Mouse (Mus musculus) neural tube, embryonic 10.5 days (tissue): ENCODE measurements at regions not wholly inside any gene's neighbourhood (a gene's known extent, or its start where the extent isn't known, plus 50 kb on each side); places are given as distances from the start of the nearest gene placed in this dataset.

Source experiments
- DNase-seq: peaks from one replicate; pipeline ENCODE4 v3.0.0-alpha.2; 2017; ENCODE audit warnings: low spot score; ENCODE audit errors: extremely low spot score

GRCm38 (mm10) chr2:117811506-117811905, 300.2 kb upstream of the Thbs1 start:
- no peak for DNase-seq

GRCm38 (mm10) chr2:117811931-117812330, 299.7 kb upstream of the Thbs1 start:
- no peak for DNase-seq

DNA sequence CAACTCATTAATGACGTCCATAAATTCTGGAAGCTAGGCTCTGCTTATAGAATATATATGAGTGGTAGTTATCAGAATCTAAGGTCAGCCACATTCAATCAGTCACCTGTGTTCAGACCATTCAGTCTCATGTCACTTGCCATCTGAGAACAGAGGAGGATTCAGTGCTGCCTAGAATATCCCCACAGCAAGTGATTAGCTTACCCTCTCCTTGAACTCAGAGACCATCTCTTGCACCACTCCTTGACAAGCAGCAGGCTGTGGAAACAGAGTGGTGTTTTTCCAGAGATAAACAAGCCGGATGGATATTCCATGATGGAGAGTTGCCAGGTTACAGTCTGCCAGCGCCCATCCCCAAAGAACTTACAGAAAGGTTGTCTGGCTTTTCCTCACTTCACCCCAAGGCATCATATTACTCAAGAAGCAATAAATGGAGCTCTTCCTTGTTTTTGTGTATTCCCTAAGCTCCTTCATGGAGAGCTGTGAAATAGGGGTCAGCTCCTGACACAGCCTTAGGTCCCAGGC, 291.9 kb upstream of the Thbs1 start:
- DNase-seq = no peak

DNA sequence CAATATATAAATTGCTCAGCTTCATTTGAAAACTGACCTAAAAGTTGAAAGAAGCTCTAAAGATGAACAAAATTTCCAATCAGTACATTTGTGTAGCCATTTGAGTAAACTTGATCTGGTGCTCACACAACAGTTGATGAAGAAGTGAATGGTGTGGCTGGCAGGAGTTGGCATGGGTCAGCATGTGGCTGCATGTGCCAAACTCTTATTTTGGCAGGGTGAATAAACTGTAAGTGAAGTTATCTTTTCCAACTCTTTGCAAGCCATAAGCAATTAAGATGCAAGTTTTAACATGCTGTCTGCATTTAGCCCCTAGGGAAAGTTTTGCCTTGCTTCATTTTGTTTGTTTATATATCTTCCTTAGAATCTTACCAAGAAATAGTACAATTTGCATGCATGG, 291.0 kb upstream of the Thbs1 start:
- DNase-seq = no peak

DNA sequence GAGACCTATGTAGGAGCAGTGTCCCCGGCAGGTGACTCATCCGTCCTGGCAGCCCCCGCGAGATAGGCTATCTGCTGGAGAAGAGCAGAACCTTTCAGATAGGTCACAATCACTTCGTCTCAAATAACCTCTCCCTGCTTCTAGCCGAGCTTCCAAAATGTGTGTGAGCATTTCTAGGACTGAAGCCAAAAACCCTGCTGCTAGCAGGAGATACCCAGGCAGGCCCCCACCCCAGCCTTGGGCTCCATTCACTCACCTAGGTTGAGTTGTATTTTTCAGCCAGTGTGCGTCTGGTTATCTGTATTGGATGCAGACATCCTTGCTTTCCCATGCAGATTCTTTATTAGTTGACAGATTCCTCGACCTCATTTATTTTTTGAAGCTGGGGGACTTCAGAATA, 286.6 kb upstream of the Thbs1 start:
- DNase-seq = no peak

GRCm38 (mm10) chr2:117827278-117827677, 284.4 kb upstream of the Thbs1 start:
- no peak for DNase-seq

DNA sequence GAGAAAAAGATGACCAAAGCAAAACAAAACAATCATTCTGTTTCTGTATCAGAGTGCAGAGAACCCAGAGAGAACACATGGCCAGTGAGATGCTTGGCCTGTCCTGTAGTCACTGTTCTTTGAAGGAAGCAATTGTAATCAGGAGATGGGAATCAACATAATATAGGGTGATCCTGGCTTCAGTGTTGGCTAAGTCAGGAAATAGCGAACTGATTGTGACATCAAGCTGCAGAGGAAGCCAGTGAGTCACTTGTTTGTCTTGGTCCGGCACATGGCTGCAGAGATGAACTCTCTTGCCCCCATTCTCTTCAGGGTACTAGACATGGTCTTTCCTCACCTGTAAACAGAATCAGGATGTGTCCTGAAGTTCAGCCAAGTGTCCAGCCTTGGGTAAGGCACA, 273.3 kb upstream of the Thbs1 start:
- no peak for DNase-seq

GRCm38 (mm10) chr2:117840406-117840805, 271.3 kb upstream of the Thbs1 start:
- DNase-seq = no peak

GRCm38 (mm10) chr2:117842309-117842986, 269.2 kb upstream of the Thbs1 start:
- DNase-seq = no peak

- DNase-seq = no peak
These were observed 259.2 kb upstream of the Thbs1 start for GRCm38 (mm10) chr2:117852442-117852841.

DNA sequence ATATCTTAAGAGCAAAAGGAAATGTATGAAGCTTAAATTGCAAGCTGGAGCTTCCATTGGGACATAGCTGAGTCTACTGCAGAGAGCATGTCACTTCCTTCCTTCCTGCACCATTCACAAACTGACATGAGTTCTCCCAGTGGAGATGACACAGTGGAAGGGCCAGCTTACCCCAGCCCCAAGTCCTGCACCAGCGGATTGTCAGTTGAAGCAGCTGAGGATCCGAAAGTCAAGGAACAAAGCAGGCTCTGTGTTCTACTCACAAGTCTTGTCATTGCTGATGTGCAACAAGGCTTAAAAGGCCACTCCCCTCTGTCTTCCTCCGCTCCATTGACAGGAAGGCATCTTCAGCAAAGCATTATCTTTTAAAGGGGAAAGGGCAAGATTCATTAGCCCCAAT, 249.4 kb upstream of the Thbs1 start:
- no peak for DNase-seq

DNA sequence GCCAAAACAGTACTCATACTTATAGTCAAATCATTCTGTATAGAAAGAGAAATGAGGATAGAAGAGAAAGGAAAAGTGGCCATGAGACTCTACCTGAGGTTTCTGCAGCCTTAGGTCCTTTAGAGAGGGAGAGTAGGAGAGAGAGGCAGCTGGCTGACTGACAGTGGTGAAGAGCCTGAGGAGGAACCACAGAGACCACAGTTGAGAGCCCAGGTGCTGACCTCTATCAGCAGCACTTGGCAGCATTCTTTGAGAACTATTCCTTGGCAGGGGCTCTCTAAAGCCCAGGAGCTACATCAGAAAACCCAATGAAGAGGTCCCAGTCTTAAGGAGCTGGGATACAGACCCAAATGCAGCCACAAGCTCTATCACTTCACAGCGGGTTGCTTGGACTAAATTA, 246.6 kb upstream of the Thbs1 start:
- no peak for DNase-seq

GRCm38 (mm10) chr2:117866946-117867345, 244.7 kb upstream of the Thbs1 start:
- no peak for DNase-seq

DNA sequence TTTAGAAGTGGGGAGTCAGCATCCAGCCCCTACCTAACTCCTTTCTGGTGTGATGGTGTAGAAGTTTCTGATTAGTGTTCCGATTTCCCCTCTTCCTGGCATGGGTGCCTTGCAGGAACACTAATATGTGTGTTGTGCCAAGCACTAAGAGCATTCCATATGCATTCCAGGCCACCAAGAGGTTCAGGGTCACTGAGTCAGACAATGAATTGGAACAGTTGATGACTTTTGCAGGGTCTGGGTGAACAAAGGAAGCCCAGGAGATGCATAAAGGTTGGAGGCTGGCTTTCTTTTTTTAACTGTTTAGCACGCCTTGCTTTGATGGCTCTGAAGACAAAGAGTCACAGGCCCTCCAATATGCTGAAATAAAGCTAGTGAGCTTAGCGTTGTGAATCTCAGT, 244.3 kb upstream of the Thbs1 start:
- DNase-seq = peak; percentile 19

DNA sequence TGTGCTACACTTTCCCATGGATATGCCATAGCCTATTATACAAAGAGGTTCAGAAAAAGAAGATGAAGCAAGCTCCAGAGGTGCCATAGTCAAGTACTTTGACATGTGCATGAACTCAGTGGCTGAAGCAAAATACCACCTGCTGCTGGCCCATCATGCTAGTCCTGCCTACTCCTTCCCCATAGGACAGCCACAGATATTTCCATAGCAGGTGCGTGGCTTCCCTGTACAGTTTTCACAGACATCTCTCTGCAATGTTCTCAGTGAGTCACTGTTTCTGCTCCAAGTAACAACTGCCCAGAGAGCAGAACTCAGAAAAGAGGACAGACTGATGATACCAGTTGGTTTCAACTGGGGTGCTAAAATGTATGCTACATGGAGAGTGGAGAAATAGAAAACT, 242.8 kb upstream of the Thbs1 start:
- DNase-seq = no peak

DNA sequence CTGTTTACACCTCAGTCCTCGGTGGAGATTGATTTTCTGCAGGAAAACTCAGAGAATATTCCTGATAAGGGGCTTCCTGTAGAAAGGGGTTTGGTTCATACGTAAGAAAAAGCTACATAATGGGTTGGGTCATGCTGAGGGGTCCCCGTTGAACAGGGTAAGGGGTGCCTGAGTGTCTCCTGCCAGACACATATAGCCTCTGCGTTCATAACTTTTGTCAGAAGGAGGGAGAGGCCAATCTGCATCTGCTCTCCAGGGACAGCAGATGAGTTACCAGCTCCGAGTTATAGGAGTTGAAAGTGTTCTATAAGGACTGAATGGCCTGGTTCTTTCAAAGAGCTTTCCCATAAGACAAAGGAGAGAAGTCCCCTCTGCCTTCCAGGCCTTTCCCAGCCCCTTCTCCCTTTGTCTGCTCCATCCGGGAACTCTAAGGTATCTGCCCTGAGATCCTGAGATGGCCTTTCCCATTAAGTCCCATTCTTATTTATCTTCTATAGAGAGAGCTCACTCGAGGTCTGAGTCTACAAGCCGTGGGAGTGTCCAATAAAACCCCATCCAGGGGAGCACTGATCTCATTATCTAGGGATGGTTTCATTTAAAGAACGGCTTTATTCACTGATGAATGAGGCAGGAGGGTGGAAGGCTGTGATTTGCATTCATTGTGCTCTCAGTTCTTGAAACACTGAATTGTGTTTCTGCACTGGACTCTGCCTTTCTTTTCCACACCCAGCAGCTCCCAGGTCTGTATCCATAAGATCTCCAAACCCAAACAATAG, 240.0 kb upstream of the Thbs1 start:
- DNase-seq = no peak

DNA sequence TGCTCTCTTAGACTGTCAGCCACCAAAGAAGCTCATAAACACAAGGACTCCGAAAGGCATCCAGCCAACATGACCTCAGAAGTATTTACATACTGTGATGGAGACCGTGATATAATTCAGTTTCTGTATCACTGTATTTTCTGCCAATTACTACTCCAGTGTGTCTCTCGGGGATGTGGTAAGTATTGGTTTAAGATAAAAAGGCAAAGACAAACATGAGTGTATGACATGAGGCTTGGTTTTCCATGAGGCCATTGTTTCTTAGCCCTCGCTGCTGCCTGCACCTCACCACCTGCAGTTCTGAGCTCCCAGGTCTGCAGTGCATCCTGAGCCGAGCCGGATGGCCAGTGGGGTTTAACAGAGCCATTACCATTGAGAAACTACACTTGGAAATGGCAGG, 233.9 kb upstream of the Thbs1 start:
- no peak for DNase-seq

GRCm38 (mm10) chr2:117882136-117882535, 229.5 kb upstream of the Thbs1 start:
- no peak for DNase-seq

DNA sequence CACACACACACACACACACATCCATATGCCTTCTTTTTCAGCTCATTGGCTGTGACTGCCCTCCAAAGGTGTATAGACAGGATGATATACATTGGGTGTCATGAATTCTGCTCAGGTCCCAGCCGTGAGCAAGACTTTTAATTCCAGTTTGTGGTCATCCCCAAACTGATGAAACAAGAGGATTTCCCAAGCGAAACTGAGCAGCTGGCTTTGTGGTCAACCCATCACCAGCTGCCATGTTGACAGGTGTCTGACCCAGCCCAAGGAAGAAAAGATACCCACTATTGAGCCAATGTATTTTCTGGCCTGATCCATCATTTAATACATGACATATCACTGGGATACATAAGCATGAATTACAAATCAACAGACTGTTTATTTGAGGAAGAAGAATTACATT, 228.8 kb upstream of the Thbs1 start:
- no peak for DNase-seq

DNA sequence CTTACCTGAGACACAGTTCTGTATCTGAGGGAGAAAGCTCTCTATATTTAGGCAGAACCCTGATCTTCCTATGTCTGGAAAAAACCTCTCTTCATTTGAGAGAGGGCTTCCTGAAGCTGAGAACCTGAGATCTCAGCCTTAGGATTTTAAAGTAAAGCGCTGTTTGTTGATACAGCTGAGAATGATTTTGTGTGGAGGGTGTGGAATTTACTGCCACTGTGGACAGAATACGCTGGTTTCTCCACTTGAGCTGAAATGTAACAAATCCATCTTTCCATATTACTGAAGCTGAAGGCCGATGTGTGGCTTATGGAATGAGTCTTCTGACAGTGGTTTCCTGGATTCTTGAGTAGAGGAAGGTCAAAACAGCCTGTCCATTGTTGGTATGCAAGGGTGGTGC, 225.2 kb upstream of the Thbs1 start:
- no peak for DNase-seq

DNA sequence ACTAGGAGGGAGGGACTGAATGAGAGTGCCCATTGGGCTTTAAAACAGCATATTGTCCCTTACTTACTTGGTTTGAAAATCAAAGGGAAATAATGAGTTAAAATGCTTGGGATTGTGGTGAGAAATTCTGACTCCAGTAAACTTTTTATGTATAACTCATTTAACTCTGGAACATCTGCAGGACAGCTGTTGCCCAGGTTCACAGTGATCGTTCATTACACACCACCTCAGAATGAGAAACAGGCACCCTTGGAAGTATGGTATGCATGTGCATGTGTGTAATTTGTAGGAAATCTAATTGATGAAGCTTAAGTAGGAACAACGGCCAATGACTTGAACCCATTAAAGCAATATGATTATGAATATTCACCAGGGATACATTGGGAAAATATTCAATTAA, 210.4 kb upstream of the Thbs1 start:
- no peak for DNase-seq

DNA sequence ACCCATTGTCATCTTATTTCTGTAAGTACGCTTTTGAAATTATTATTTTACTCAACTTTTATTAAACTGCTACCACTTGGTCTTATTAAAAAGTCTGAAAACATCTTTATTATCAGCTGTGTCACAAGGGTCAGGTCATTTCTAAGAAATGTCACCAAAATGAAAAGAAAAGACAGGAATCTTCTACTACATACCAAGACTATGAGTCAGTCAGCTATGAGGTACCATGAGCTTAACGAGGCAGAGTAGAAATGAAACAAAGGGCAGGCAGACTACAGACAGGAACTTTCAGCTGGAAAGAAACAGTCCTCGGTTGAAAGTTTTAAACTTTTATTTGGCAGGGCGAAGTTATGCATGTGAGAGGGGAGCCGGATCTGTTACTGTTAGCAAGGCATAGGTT, 208.8 kb upstream of the Thbs1 start:
- DNase-seq = no peak

DNA sequence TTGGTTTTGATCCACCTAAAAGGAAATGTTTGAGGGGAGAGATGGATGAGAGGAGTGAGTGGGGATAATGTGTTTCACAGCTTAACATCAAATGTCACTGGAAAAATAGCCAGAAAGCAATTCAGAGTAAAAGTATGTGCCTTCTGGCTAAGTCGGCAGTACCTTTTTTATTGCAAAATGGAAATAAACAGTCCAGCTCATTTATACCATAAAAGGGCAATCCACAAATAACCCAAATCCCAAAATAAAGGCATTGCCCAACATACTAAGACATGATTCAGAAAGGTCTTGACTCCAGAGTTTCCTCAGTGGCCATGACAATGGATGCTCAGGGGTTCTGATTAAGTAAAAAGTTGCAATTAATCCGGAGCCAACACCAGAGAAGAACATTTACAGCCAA, 208.0 kb upstream of the Thbs1 start:
- DNase-seq = no peak
